ENCODE assay signal across 7 mouse cellular contexts in genomic region chr1:65312118-65312517, GRCm38 (mm10). TPM values are rescaled to one million over a fixed set of nuclear protein-coding genes. Genes with fewer than 3 reads are reported as not detected.
DNase-seq lines count a peak whose midpoint lies in the region; ATAC-seq lines count a peak whose summit lies in the region.

No protein-coding gene starts in this region.

- peaks cover 3% of the 10 kb centered on the region; the same call in 1 of the 2 replicates for H3K4me1 ChIP-seq in forebrain, embryonic 14.5 days (ENCODE audit: control insufficient read depth, insufficient read depth, low read length)

- peak overlapping the region; percentile 81 for H3K4me2 ChIP-seq in forebrain, embryonic 14.5 days (ENCODE audit: low read length)

- WGBS in forebrain, embryonic 14.5 days, result 13% methylated on average over 7 of the region's 7 CpGs

- H3K27me3 ChIP-seq in forebrain, embryonic 14.5 days (replicated peaks; ENCODE audit: control insufficient read depth, insufficient read depth, low read length), result peaks cover 5% of the 10 kb centered on the region; the same call in 1 of the 2 replicates

- H3K4me3 ChIP-seq in forebrain, embryonic 14.5 days (ENCODE audit: low read depth, low read length), result peak overlapping the region; percentile 32

- no peaks in the 10 kb centered on the region for H3K36me3 ChIP-seq in forebrain, embryonic 14.5 days (ENCODE audit: control insufficient read depth, insufficient read depth, low read length)

- peak; percentile 19 for DNase-seq in ovary, postnatal 14 days (ENCODE audit: low spot score)
- DNase-seq in ovary, adult 18-20 months (ENCODE audit: low spot score), result no peak
- peak; percentile 14 for DNase-seq in c-Kit-positive CD71-positive TER-119-negative erythroid progenitor cells, embryonic 14.5 days (ENCODE audit: low read depth)
- peak; percentile 88 for DNase-seq in forebrain, embryonic 14.5 days (ENCODE audit: low spot score)
- peak; percentile 49 for DNase-seq in kidney, postnatal 10 days

- H3K9ac ChIP-seq in forebrain, embryonic 14.5 days (ENCODE audit: low read length), result no peak overlapping the region; the same call in 1 of the 2 replicates

- no peak overlapping the region for H3K27ac ChIP-seq in forebrain, embryonic 14.5 days (ENCODE audit: low read depth, low read length)

- 0 out of 2 replicates have a peak, but pooled peaks have one; percentile 37 for ATAC-seq in forebrain, embryonic 14.5 days
- ATAC-seq in megakaryocyte progenitor cell, adult 5-6 weeks (replicated peaks; ENCODE audit: poor library complexity), result peak; percentile 69
- ATAC-seq in erythroblast, adult 5-6 weeks (replicated peaks; ENCODE audit: low FRiP score, poor library complexity, severe bottlenecking), result no peak

- H3K9me3 ChIP-seq in forebrain, embryonic 14.5 days (replicated peaks; ENCODE audit: control insufficient read depth, low read length), result no peaks in the 10 kb centered on the region

RNA-seq across cellular contexts. Expression of gene Pth2r, which starts 30.3 kb away (rescaled TPM):
- polyA plus RNA-seq in forebrain, embryonic 14.5 days (2014; fragmentation: Nextera tagmentation; extraction: Ambion mirVana), result 0.84 and 1.0 TPM in 2 replicates
- total RNA-seq in megakaryocyte progenitor cell, adult 5-6 weeks (2015), result not detected in 2 replicates
- total RNA-seq in megakaryocyte progenitor cell, adult 5-6 weeks (2017), result not detected in 2 replicates
- not detected in 2 replicates for total RNA-seq in erythroblast, adult 5-6 weeks (2015; ENCODE audit: low replicate concordance)
- total RNA-seq in erythroblast, adult 5-6 weeks (2017; ENCODE audit: low replicate concordance), result not detected in 2 replicates
